Mouse (Mus musculus) ES-Bruce4 (cell line): ENCODE data around the gene Mybpc2.

ENCODE experiments used
- CTCF ChIP-seq: IDR thresholded peaks from one replicate; pipeline ENCODE4 v1.8.1; 2011; ENCODE audit warnings: low read depth, low read length
- POLR2A ChIP-seq: IDR thresholded peaks from one replicate; pipeline ENCODE4 v1.8.1; 2011; ENCODE audit warnings: low read length; ENCODE audit not compliant: insufficient read depth

DNA sequence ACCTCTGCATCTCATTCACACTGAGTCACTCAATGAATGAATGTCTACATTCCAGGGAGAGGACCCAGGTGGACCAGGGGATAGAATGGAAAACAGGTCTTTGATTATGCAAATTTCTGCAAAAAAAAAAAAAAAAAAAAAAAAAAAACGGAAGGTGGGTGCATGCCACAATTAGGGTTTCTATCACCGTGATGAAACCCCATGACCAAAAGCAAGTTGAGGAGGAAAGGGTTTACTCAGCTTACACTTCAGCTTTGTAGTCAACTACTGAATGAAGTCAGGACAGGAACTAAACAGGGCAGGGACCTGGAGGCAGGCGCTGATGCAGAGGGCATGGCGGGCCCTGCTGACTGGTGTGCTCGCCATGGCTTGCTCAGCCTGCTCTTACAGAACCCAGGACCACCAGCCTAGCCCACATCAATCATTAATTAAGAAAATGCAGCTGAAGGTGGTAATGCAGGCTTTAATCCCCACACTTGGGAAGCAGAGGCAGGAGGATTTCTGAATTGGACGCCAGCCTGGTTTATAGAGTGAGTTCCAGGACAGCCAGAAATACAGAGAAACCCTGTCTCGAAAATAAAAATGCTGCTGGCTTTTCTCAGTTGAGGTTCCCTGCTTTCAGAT, 38.8 kb downstream of the Mybpc2 start:
- TF ChIP-seq POLR2A, result no peak
- TF ChIP-seq CTCF, result no peak
